Mouse (Mus musculus): ENCODE results near the gene Axdnd1. TPM values are rescaled to one million over a fixed set of nuclear protein-coding genes. Genes with fewer than 3 reads are reported as not detected.
"Not testable (repeated sequence)": the region's sequence is repeated elsewhere in the genome, so short reads cannot be mapped to it uniquely, and the experiment has no call there.

The Axdnd1 gene
- polyA plus RNA-seq, 1 experiment from 2014 or later: 0.67 TPM

DNA sequence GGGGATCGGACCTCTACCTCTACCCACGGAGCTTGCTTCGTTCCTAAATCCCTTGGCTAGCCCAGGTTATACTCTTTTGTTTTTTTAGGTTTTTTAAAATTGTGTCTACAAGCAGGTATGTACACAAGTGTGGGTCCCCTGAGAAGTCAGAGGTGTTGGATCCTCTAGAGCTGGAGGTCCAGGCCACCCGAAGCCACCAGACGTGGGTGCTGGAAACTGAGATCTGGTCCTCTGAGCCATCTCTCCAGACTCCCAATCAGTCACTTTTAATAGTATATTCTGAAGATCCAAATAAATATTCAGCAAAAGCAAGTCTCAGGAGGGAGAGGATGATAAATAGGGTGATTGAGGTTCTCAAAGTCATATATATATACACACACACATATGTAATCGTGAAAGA lies 130.9 kb downstream of the Axdnd1 start:
- no peaks in the 10 kb centered on the region for H3K9me3 ChIP-seq (replicated peaks)
- H3K9ac ChIP-seq: no peak overlapping the region
- H3K27me3 ChIP-seq: no peaks in the 10 kb centered on the region
- no peak overlapping the region for H3K27ac ChIP-seq
- H3K4me2 ChIP-seq (replicated peaks): no peak overlapping the region
- WGBS: 95% methylated on average over 6 of the region's 6 CpGs
- no peaks in the 10 kb centered on the region for H3K4me1 ChIP-seq
- ATAC-seq (ENCODE audit: low FRiP score): no peak
- H3K36me3 ChIP-seq: no peaks in the 10 kb centered on the region
- no peak overlapping the region for H3K4me3 ChIP-seq

DNA sequence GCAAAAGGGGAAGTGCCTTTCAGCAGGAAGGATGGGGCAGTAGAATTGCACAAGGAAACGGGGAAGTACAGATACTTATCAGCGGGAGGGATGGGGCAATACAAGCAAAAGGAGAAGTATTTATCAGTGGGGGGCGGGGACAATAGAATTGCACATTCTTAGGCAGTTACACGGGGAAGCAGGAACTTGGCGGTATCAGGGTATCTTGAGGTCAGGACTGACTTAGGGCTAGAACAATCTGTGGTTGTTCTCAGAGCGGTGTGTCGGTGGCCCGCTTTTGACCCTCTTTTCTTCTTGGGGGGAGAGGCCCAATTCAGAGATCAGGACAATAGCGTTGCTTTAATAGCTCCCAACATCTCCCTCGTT lies 131.8 kb downstream of the Axdnd1 start:
- H3K4me1 ChIP-seq; H3K9me3 ChIP-seq (replicated peaks); H3K4me2 ChIP-seq (replicated peaks); H3K27me3 ChIP-seq; H3K4me3 ChIP-seq; H3K9ac ChIP-seq; ATAC-seq (ENCODE audit: low FRiP score); H3K27ac ChIP-seq; H3K36me3 ChIP-seq: not testable (repeated sequence)
- 72% methylated on average over 10 of the region's 10 CpGs for WGBS

DNA sequence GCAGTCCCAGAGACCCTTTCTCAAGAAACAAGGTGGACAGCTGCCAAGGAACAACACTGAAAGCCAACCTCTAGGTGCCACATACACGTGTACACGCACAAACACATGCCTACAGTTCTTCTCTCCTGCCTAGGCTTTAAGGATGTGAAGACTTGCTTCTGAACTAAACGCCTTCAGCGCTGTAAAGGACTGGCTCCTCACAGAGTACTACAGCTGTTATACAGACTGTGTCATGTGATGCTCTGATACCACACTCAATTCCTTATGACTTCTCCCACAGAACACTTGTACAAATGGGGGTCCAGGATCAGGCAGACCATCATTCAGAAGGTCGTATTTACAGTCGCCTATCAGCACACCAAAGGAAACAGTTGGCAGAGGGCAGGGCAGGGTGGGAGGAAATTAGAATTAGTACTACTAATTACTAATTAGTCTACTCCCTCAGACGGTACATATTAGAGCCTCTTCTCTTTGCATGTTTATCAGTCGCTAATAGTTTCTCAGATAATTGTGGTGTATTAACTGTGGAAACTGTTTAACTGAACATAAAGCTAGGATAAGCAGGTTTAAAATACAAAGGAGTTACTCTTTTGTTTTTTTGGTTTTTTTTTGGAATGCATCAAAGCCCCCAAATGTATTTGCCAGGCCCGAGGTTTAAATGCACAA lies 132.3 kb downstream of the Axdnd1 start:
- H3K36me3 ChIP-seq: no peaks in the 10 kb centered on the region

DNA sequence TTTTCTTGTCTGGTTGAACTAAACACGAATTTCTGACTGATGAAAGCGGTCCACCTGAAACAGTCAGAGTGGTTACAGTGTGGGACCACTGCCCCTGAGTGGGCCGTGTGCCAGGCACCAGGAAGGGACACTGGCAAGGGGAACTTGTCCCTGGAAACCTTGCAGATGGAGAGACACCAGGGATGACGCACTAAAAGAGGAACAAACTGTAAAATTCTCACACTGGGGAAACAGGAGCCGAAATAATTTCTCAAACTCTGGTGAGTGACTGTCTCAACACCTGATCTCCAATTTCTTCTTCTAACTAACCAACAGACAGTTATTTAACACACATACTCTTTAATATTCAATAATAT lies 135.4 kb downstream of the Axdnd1 start:
- Histone ChIP-seq H3K9me3 (replicated peaks) (no peaks in the 10 kb centered on the region), H3K4me2 (replicated peaks) (no peak overlapping the region), H3K36me3 (no peaks in the 10 kb centered on the region), H3K27ac (no peak overlapping the region), H3K9ac (no peak overlapping the region), H3K27me3 (no peaks in the 10 kb centered on the region), H3K4me1 (no peaks in the 10 kb centered on the region), H3K4me3 (no peak overlapping the region)
- WGBS: 84% methylated on average over 5 of the region's 5 CpGs
- ATAC-seq (ENCODE audit: low FRiP score): no peak

More for the DNA sequence above, 132.3 kb downstream of the Axdnd1 start:
- H3K27ac ChIP-seq: no peak overlapping the region
- H3K27me3 ChIP-seq: no peaks in the 10 kb centered on the region
- H3K4me1 ChIP-seq: no peaks in the 10 kb centered on the region
- no peak for ATAC-seq (ENCODE audit: low FRiP score)
- WGBS: 87% methylated on average over 9 of the region's 9 CpGs
- no peak overlapping the region for H3K4me2 ChIP-seq (replicated peaks)
- H3K9ac ChIP-seq: no peak overlapping the region
- no peaks in the 10 kb centered on the region for H3K9me3 ChIP-seq (replicated peaks)
- H3K4me3 ChIP-seq: no peak overlapping the region

DNA sequence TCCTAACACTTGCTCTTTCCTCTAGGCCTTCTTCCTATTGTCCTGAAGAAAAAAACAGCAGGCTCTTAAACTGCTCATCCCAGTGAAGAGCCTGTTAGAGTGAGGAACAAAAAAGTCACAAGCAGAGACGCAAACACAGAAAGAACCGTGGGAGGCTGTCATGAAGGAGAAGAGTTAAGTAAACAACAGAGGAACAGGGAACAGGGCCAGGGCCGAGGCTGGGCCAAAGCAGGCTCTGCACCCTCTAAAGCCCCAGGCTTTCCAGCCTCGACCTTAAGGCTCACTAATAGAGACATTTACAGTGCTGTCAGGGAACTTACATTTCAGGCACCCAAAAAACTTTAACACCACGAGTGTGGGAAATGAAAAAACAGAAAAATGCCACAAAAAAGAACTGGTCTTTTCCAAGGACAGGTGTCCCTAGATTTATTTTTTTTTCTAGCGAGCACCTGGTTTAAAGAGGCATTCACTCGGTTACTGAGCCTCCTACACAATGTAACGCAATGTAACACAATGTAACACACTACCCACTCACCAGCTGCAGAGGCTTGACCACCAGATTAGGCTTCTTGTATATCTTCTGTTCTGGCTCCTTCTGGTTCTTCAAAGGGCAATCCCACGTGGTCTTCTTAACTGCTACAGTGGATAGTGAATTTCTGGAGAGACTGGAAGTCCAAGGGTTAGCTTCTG lies 136.0 kb downstream of the Axdnd1 start:
- no peak overlapping the region for H3K27ac ChIP-seq
- no peaks in the 10 kb centered on the region for H3K9me3 ChIP-seq (replicated peaks)
- H3K4me2 ChIP-seq (replicated peaks): no peak overlapping the region
- no peak for ATAC-seq (ENCODE audit: low FRiP score)
- no peak overlapping the region for H3K9ac ChIP-seq
- H3K27me3 ChIP-seq: no peaks in the 10 kb centered on the region
- H3K4me3 ChIP-seq: no peak overlapping the region
- no peaks in the 10 kb centered on the region for H3K36me3 ChIP-seq
- no peaks in the 10 kb centered on the region for H3K4me1 ChIP-seq
- WGBS: 42% methylated on average over 9 of the region's 9 CpGs

DNA sequence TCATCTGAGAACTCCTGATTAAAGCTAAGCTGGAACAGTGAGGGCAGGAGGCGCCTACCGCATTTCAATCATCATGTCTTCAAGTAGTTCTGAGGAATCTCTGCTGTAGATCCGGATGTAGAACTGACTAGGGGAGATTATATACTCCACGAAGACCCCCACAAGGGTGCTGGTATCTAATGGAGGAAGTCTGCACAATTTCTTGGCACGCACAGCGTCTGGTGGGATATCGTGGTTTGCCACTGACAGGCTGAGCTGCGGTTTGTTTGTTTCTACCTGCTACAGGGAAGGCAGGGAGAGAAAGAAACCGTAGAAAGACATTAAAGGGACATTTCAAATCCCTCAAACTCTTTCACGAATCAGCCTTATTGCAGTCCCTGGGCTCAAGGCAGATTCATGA lies 136.8 kb downstream of the Axdnd1 start:
- no peak for ATAC-seq (ENCODE audit: low FRiP score)
- Histone ChIP-seq H3K4me1 (no peaks in the 10 kb centered on the region), H3K4me2 (replicated peaks) (no peak overlapping the region), H3K4me3 (no peak overlapping the region), H3K27me3 (no peaks in the 10 kb centered on the region), H3K36me3 (no peaks in the 10 kb centered on the region), H3K9me3 (replicated peaks) (no peaks in the 10 kb centered on the region), H3K27ac (no peak overlapping the region), H3K9ac (no peak overlapping the region)
- 81% methylated on average over 10 of the region's 10 CpGs for WGBS

DNA sequence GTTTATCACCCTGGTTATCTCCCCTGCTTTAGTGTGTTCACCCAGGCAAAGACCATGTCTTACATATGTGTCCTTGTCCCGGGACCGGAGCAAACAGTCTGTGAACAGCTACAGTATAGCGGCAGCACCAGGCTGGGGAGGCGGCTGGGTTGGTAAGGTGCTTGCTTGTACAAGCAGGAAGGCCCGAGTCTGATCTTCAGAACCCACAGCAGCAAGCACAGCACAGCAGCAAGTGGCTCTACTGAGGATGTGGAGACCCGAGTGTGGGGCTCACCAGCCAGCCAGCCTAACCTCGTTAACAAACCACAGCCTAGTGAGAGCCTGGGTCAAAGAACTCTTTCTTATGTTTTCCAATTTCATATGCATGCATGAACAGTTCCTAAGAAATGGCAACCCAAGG lies 140.8 kb downstream of the Axdnd1 start:
- no peaks in the 10 kb centered on the region for H3K9me3 ChIP-seq (replicated peaks)
- WGBS: 83% methylated on average over 7 of the region's 7 CpGs

DNA sequence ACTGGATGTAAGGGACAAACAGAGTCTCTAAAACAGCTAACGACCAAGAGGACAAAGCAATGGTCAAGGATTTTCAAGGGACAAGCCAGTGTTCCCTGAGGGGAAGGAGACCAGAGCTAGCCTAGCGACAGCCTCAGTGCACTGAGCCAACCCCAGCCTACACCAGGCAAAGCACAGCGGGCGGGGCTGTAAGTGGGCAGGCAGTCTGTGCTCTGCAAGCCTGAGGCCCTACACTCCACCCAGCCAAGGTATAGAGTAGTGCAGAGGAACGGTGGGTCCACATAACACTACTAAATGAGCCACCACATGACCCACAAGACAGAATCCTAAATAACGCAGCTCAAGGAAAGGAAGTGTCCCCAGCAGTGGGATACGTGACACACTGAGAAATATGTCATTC lies 147.3 kb downstream of the Axdnd1 start:
- 62% methylated on average over 7 of the region's 7 CpGs for WGBS
- Histone ChIP-seq H3K4me1 (0 out of 2 replicates have a peak, but pooled peaks cover 2% of the 10 kb centered on the region), H3K27ac (no peak overlapping the region), H3K4me2 (replicated peaks) (no peak overlapping the region), H3K4me3 (no peak overlapping the region), H3K27me3 (no peaks in the 10 kb centered on the region), H3K9ac (no peak overlapping the region), H3K36me3 (no peaks in the 10 kb centered on the region), H3K9me3 (replicated peaks) (no peaks in the 10 kb centered on the region)
- no peak for ATAC-seq (ENCODE audit: low FRiP score)

More for the DNA sequence above, 140.8 kb downstream of the Axdnd1 start:
- H3K36me3 ChIP-seq: no peaks in the 10 kb centered on the region
- no peak overlapping the region for H3K4me3 ChIP-seq
- no peak for ATAC-seq (ENCODE audit: low FRiP score)
- no peaks in the 10 kb centered on the region for H3K4me1 ChIP-seq
- H3K27ac ChIP-seq: no peak overlapping the region
- no peak overlapping the region for H3K4me2 ChIP-seq (replicated peaks)
- no peaks in the 10 kb centered on the region for H3K27me3 ChIP-seq
- H3K9ac ChIP-seq: no peak overlapping the region

Other genes starting within 250 kb of the Axdnd1 start
- 6.4 and 7.9 TPM in 2 replicates for gene Fam163a, start 216.1 kb downstream of the Axdnd1 start, polyA plus RNA-seq (2016; fragmentation: Nextera tagmentation; extraction: Ambion mirVana)
- 0.16 and 0.34 TPM in 2 replicates for gene Tdrd5, start 117.5 kb downstream of the Axdnd1 start, polyA plus RNA-seq (2016; fragmentation: Nextera tagmentation; extraction: Ambion mirVana)
- gene Nphs2, start 110.4 kb downstream of the Axdnd1 start, polyA plus RNA-seq (2016; fragmentation: Nextera tagmentation; extraction: Ambion mirVana): 0.10 TPM in 1 of 2 replicates, not detected in the other
- gene Gm2000, start 55.1 kb downstream of the Axdnd1 start, polyA plus RNA-seq (2016; fragmentation: Nextera tagmentation; extraction: Ambion mirVana): 612 and 684 TPM in 2 replicates
- gene Soat1, start 53.2 kb upstream of the Axdnd1 start, polyA plus RNA-seq (2016; fragmentation: Nextera tagmentation; extraction: Ambion mirVana): 24.4 and 28.2 TPM in 2 replicates
- 0.20 and 0.50 TPM in 2 replicates for gene Gm10031, start 102.9 kb upstream of the Axdnd1 start, polyA plus RNA-seq (2016; fragmentation: Nextera tagmentation; extraction: Ambion mirVana)
- 6.6 and 7.5 TPM in 2 replicates for gene Abl2, start 137.6 kb upstream of the Axdnd1 start, polyA plus RNA-seq (2016; fragmentation: Nextera tagmentation; extraction: Ambion mirVana)

Data from hindbrain, embryonic 12.5 days (tissue).